Comparison of ENCODE assay signal across 24 mouse cellular contexts in genomic region chr2:142349805-142350204, GRCm38 (mm10).
DNase-seq lines count a peak whose midpoint lies in the region; ATAC-seq and TF ChIP-seq lines count a peak whose summit lies in the region.
"Had no signal": no experiment of that assay in that cellular context is flagged by ENCODE, and none has a peak within 500 bp of the region (broad histone marks: within the 10 kb centered on the region; RNA-seq: fewer than 3 reads in every experiment).

No protein-coding gene starts in this region.

- peak; percentile 91 for DNase-seq in brain, adult 2 months (ENCODE audit: low read depth, low spot score)
- DNase-seq in cerebellum, adult 11 months, result peak; percentile 49
- peak; percentile 76 for DNase-seq in cerebellum, adult 9-11 months
- peak; percentile 44 to 50 for DNase-seq in layer of hippocampus, adult 2 months (ENCODE audit: low spot score in 2 of 2)
- no peak for DNase-seq in forebrain, embryonic 10.5 days (ENCODE audit: extremely low spot score, low spot score)
- DNase-seq in gastrocnemius, adult 8-10 months (ENCODE audit: low spot score in 2 of 2), result no peak
- DNase-seq: adrenal gland, adult 2 months; gastrocnemius, postnatal 14 days; heart, adult 11 months; kidney, postnatal 36 days; lung, adult 18-20 months; midbrain, embryonic 14.5 days; retina, postnatal 1 day; right cerebral cortex, postnatal 25 days; thymus, postnatal 25 days had no signal

- ATAC-seq in frontal cortex, adult (ENCODE audit: low TSS enrichment), result no peak
- ATAC-seq: forebrain, embryonic 15.5 days; hindbrain, embryonic 16.5 days; intestine, embryonic 16.5 days; liver, embryonic 12.5 days had no signal

- peaks cover 71% of the 10 kb centered on the region for H3K27me3 ChIP-seq in forebrain, embryonic 10.5 days (ENCODE audit: poor library complexity, severe bottlenecking)
- H3K27me3 ChIP-seq: forebrain, embryonic 15.5 days; kidney, embryonic 15.5 days; limb, embryonic 13.5 days; liver, embryonic 12.5 days; neural tube, embryonic 13.5 days had no signal

- no peaks in the 10 kb centered on the region for H3K36me3 ChIP-seq in forebrain, embryonic 10.5 days (replicated peaks)
- H3K36me3 ChIP-seq: forebrain, embryonic 15.5 days; kidney, embryonic 15.5 days; limb, embryonic 13.5 days; liver, embryonic 12.5 days; neural tube, embryonic 13.5 days had no signal

- TF ChIP-seq CTCF in layer of hippocampus, adult 2 months (conservative IDR thresholded peaks at IDR 0.05), result no peak

- no peaks in the 10 kb centered on the region; the same call in 1 of the 2 replicates for H3K9me3 ChIP-seq in forebrain, embryonic 10.5 days
- H3K9me3 ChIP-seq: forebrain, embryonic 15.5 days; kidney, embryonic 15.5 days; limb, embryonic 13.5 days; liver, embryonic 12.5 days; neural tube, embryonic 13.5 days had no signal

- H3K27ac ChIP-seq in layer of hippocampus, adult 2 months, result peak overlapping the region; percentile 14; the same call in 1 of the 2 replicates
- no peak overlapping the region for H3K27ac ChIP-seq in forebrain, embryonic 10.5 days
- H3K27ac ChIP-seq: forebrain, embryonic 15.5 days; kidney, embryonic 15.5 days; limb, embryonic 13.5 days; liver, embryonic 12.5 days; neural tube, embryonic 13.5 days had no signal

- H3K4me3 ChIP-seq in layer of hippocampus, adult 2 months, result no peak overlapping the region
- no peak overlapping the region for H3K4me3 ChIP-seq in forebrain, embryonic 10.5 days
- H3K4me3 ChIP-seq: forebrain, embryonic 15.5 days; kidney, embryonic 15.5 days; limb, embryonic 13.5 days; liver, embryonic 12.5 days; myocyte; neural tube, embryonic 13.5 days had no signal

- H3K4me1 ChIP-seq in forebrain, embryonic 10.5 days, result no peaks in the 10 kb centered on the region
- H3K4me1 ChIP-seq: forebrain, embryonic 15.5 days; kidney, embryonic 15.5 days; limb, embryonic 13.5 days; liver, embryonic 12.5 days; neural tube, embryonic 13.5 days had no signal

Comparison
In these comparisons a context has a peak if more than half of its experiments do, and no peak if none do; other contexts are left out.
1. DNase-seq: peak in brain, adult 2 months (single experiment), cerebellum, adult 11 months (single experiment), cerebellum, adult 9-11 months (single experiment) and layer of hippocampus, adult 2 months (2 of 2); none in forebrain, embryonic 10.5 days (single experiment) and gastrocnemius, adult 8-10 months (0 of 2).